Mouse (Mus musculus): ENCODE data around the gene Tcl1b5.
"Not testable (repeated sequence)": the region's sequence is repeated elsewhere in the genome, so short reads cannot be mapped to it uniquely, and the experiment has no call there.

Tcl1b5 gene

GRCm38 (mm10) chr12:105176044-105176443 lies at the start of gene Tcl1b5:
TSS of gene Tcl1b5 (plus strand) at chr12:105176344.
- 0 out of 2 replicates have a peak, but pooled peaks cover 11% of the 10 kb centered on the region for H3K27me3 ChIP-seq (ENCODE audit: insufficient read depth, low read length)
- H3K4me1 ChIP-seq (replicated peaks; ENCODE audit: low read depth, low read length); H3K4me3 ChIP-seq (replicated peaks; ENCODE audit: low read length); H3K9me3 ChIP-seq (ENCODE audit: low read length); H3K36me3 ChIP-seq (ENCODE audit: insufficient read depth, low read length): not testable (repeated sequence)

DNA sequence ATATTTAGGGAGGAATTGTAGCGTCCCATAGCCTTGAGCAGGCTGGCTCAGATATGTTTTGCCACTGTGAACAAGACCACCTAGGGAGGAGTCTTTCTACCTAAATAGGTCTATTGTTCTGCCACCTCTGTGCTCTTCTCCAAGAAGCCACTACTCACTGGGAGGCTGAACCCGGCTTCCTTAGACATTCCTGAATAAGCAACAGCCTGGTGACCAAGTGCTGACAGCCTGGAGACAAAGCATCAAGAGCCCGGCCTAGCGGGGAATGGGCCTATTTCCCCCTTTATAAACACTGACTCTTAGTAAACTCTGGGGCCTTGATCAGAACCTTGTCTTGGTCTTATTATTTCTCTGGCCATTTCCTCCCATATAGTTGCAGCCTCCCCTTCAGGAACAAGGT lies 49.6 kb upstream of the Tcl1b5 start:
- Histone ChIP-seq H3K9me3 (ENCODE audit: low read length) (peaks cover 12% of the 10 kb centered on the region), H3K36me3 (ENCODE audit: insufficient read depth, low read length) (no peaks in the 10 kb centered on the region), H3K27me3 (ENCODE audit: insufficient read depth, low read length) (no peaks in the 10 kb centered on the region), H3K4me3 (replicated peaks; ENCODE audit: low read length) (no peak overlapping the region), H3K4me1 (replicated peaks; ENCODE audit: low read depth, low read length) (peaks cover 24% of the 10 kb centered on the region)
- no peak for TF ChIP-seq CTCF (conservative IDR thresholded peaks at IDR 0.05; ENCODE audit: low read length)
- no peak for TF ChIP-seq NANOG (IDR thresholded peaks at IDR 0.05; ENCODE audit: borderline replicate concordance, low read length)
- TF ChIP-seq POU5F1 (IDR thresholded peaks at IDR 0.05; ENCODE audit: borderline replicate concordance, low read length), result no peak

DNA sequence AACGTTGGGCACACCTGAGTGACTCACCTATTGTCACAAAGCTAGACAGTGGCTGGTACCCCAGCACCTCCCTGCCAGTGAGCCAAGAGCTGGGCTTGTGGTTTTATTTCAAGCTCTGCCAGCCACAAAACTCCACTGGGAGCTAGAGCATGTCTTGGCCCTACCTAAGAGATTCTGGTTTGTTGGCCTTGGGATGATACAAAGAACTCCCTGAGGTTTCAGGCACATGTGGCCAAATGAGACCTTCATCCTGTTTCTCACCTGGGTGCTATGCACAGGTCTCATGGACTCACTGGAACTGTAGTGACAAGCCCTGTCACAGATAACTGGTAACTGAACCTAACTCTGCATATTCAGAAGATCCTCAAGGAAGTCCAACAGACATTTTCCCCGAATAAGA lies 48.5 kb upstream of the Tcl1b5 start:
- Histone ChIP-seq H3K4me3 (replicated peaks; ENCODE audit: low read length) (no peak overlapping the region), H3K4me1 (replicated peaks; ENCODE audit: low read depth, low read length) (peaks cover 24% of the 10 kb centered on the region), H3K27me3 (ENCODE audit: insufficient read depth, low read length) (no peaks in the 10 kb centered on the region), H3K9me3 (ENCODE audit: low read length) (peaks cover 12% of the 10 kb centered on the region), H3K36me3 (ENCODE audit: insufficient read depth, low read length) (no peaks in the 10 kb centered on the region)
- TF ChIP-seq NANOG (IDR thresholded peaks at IDR 0.05; ENCODE audit: borderline replicate concordance, low read length), result no peak
- TF ChIP-seq POU5F1 (IDR thresholded peaks at IDR 0.05; ENCODE audit: borderline replicate concordance, low read length), result no peak
- TF ChIP-seq CTCF (conservative IDR thresholded peaks at IDR 0.05; ENCODE audit: low read length), result no peak

DNA sequence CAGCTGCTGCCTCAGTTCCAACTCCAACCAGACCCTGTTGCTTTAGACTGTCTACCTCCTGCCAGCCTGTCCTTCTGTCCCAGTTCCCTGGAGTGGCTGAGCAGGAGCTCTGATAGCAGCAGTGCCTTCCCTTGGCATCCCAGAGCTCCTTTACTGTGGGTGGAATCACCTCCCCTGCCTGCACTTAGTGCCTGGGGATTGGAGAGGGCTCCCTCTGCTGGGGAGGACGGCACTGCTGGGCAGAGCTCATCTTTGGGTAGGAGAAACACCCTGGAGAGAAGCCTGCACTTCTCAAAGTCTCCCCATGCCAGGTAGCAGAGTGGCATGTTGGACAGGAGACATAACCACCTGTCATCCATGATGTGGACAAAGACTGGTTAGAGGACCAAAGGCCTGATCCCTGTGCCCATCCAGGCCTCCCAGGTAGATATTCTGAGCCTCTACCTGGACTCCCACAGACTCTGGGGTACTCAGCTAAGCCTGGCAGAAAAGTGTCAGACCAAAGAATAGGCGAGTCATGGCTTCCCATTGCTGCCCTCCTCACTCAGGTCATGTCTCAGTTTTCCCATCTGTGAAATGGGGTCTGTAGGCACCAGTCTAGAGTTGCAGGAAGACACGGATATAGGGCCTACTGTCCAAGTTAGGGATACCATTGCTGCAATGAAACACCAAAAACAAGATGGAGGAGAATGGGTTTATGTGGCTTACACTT lies 46.5 kb upstream of the Tcl1b5 start:
- not testable (repeated sequence) for H3K27me3 ChIP-seq (ENCODE audit: insufficient read depth, low read length); H3K36me3 ChIP-seq (ENCODE audit: insufficient read depth, low read length); H3K4me3 ChIP-seq (replicated peaks; ENCODE audit: low read length)
- Histone ChIP-seq H3K4me1 (replicated peaks; ENCODE audit: low read depth, low read length) (peaks cover 24% of the 10 kb centered on the region), H3K9me3 (ENCODE audit: low read length) (peaks cover 12% of the 10 kb centered on the region)
- TF ChIP-seq CTCF (conservative IDR thresholded peaks at IDR 0.05; ENCODE audit: low read length), result peak; percentile 6; the same call in 1 of the 2 replicates

- H3K27me3 ChIP-seq (ENCODE audit: insufficient read depth, low read length); H3K4me3 ChIP-seq (replicated peaks; ENCODE audit: low read length); H3K36me3 ChIP-seq (ENCODE audit: insufficient read depth, low read length); H3K4me1 ChIP-seq (replicated peaks; ENCODE audit: low read depth, low read length); H3K9me3 ChIP-seq (ENCODE audit: low read length): not testable (repeated sequence)
Observed at GRCm38 (mm10) chr12:105134167-105134566, 42.0 kb upstream of the Tcl1b5 start.

GRCm38 (mm10) chr12:105134826-105135225 lies 41.3 kb upstream of the Tcl1b5 start:
- not testable (repeated sequence) for H3K36me3 ChIP-seq (ENCODE audit: insufficient read depth, low read length); H3K9me3 ChIP-seq (ENCODE audit: low read length); H3K27me3 ChIP-seq (ENCODE audit: insufficient read depth, low read length); H3K4me3 ChIP-seq (replicated peaks; ENCODE audit: low read length); H3K4me1 ChIP-seq (replicated peaks; ENCODE audit: low read depth, low read length)

- H3K36me3 ChIP-seq (ENCODE audit: insufficient read depth, low read length); H3K4me1 ChIP-seq (replicated peaks; ENCODE audit: low read depth, low read length); H3K9me3 ChIP-seq (ENCODE audit: low read length); H3K4me3 ChIP-seq (replicated peaks; ENCODE audit: low read length); H3K27me3 ChIP-seq (ENCODE audit: insufficient read depth, low read length): not testable (repeated sequence)
Observed at GRCm38 (mm10) chr12:105137729-105138128, 38.4 kb upstream of the Tcl1b5 start.

- Histone ChIP-seq H3K9me3 (ENCODE audit: low read length) (no peaks in the 10 kb centered on the region), H3K36me3 (ENCODE audit: insufficient read depth, low read length) (no peaks in the 10 kb centered on the region), H3K4me3 (replicated peaks; ENCODE audit: low read length) (no peak overlapping the region), H3K27me3 (ENCODE audit: insufficient read depth, low read length) (no peaks in the 10 kb centered on the region), H3K4me1 (replicated peaks; ENCODE audit: low read depth, low read length) (no peaks in the 10 kb centered on the region)
- no peak for TF ChIP-seq POU5F1 (IDR thresholded peaks at IDR 0.05; ENCODE audit: borderline replicate concordance, low read length)
- TF ChIP-seq CTCF (conservative IDR thresholded peaks at IDR 0.05; ENCODE audit: low read length), result no peak
- no peak for TF ChIP-seq NANOG (IDR thresholded peaks at IDR 0.05; ENCODE audit: borderline replicate concordance, low read length)
Observed at GRCm38 (mm10) chr12:105143096-105143495, 33.0 kb upstream of the Tcl1b5 start.

GRCm38 (mm10) chr12:105144928-105145327 lies 31.2 kb upstream of the Tcl1b5 start:
- H3K9me3 ChIP-seq (ENCODE audit: low read length), result not testable (repeated sequence)

GRCm38 (mm10) chr12:105145714-105146113 lies 30.4 kb upstream of the Tcl1b5 start, which contains the start of gene Tcl1b2:
TSS of gene Tcl1b2 (plus strand) at chr12:105146014.
- Histone ChIP-seq H3K4me1 (replicated peaks; ENCODE audit: low read depth, low read length) (no peaks in the 10 kb centered on the region), H3K4me3 (replicated peaks; ENCODE audit: low read length) (no peak within 1 kb of the TSS), H3K36me3 (ENCODE audit: insufficient read depth, low read length) (no peaks in the 10 kb centered on the region), H3K27me3 (ENCODE audit: insufficient read depth, low read length) (no peaks in the 10 kb centered on the region), H3K9me3 (ENCODE audit: low read length) (peaks cover 3% of the 10 kb centered on the region; the same call in 1 of the 2 replicates)
- TF ChIP-seq POU5F1 (IDR thresholded peaks at IDR 0.05; ENCODE audit: borderline replicate concordance, low read length) (no peak), NANOG (IDR thresholded peaks at IDR 0.05; ENCODE audit: borderline replicate concordance, low read length) (no peak), CTCF (conservative IDR thresholded peaks at IDR 0.05; ENCODE audit: low read length) (no peak)

More at GRCm38 (mm10) chr12:105144928-105145327, 31.2 kb upstream of the Tcl1b5 start:
- not testable (repeated sequence) for H3K4me3 ChIP-seq (replicated peaks; ENCODE audit: low read length); H3K27me3 ChIP-seq (ENCODE audit: insufficient read depth, low read length); H3K4me1 ChIP-seq (replicated peaks; ENCODE audit: low read depth, low read length); H3K36me3 ChIP-seq (ENCODE audit: insufficient read depth, low read length)

GRCm38 (mm10) chr12:105155286-105155685 lies 20.9 kb upstream of the Tcl1b5 start:
- H3K9me3 ChIP-seq (ENCODE audit: low read length), result peaks cover 18% of the 10 kb centered on the region
- H3K4me3 ChIP-seq (replicated peaks; ENCODE audit: low read length); H3K36me3 ChIP-seq (ENCODE audit: insufficient read depth, low read length); H3K27me3 ChIP-seq (ENCODE audit: insufficient read depth, low read length); H3K4me1 ChIP-seq (replicated peaks; ENCODE audit: low read depth, low read length): not testable (repeated sequence)

Measured in E14TG2a.4 (cell line).